In the genomic region with DNA sequence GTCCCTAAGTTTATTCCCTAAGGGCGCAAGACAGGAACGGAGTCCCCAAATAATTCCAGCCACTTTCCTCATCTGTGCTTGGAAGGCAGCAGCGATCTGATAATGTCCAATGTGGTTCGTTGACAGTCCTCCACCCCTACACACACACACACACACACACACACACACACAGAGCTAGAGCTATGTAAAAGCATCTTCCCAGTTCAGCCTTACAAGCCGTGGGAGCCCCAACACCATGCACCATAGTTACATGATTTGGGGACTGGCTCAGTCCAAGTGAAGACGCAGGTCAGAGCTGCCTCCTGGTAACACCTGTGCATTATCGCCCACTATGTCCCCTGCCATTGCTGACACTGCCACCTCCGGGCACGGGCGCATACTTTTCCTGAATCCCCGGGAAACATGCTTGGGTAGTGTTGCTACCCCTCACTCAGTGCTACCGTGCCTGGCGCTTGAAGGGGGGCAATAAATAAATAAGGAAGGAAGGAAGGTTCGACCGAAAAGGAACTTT, we compare ENCODE assay signal across 8 mouse cellular contexts. TPM values are rescaled to one million over a fixed set of nuclear protein-coding genes. Genes with fewer than 3 reads are reported as not detected.
DNase-seq lines count a peak whose midpoint lies in the region; ATAC-seq and TF ChIP-seq lines count a peak whose summit lies in the region.

No protein-coding gene starts in this region.

- peak overlapping the region; percentile 70 for H3K4me2 ChIP-seq in limb, embryonic 12.5 days

- DNase-seq in retina, postnatal 7 days (ENCODE audit: low read depth, low spot score): peak; percentile 11
- DNase-seq in retina, embryonic 14.5 days (ENCODE audit: low spot score): no peak
- no peak for DNase-seq in left cerebral cortex, adult 9 months (ENCODE audit: low spot score in 2 of 2)
- DNase-seq in cerebellum, adult 8-10 months: no peak

- peaks cover 48% of the 10 kb centered on the region for H3K27me3 ChIP-seq in erythroblast, embryonic 14.5 days (ENCODE audit: control insufficient read depth)
- peaks cover 24% of the 10 kb centered on the region for H3K27me3 ChIP-seq in limb, embryonic 12.5 days
- no peaks in the 10 kb centered on the region for H3K27me3 ChIP-seq in small intestine, adult 2 months (ENCODE audit: control insufficient read depth, insufficient read depth, low read length)

- TF ChIP-seq CTCF in small intestine, adult 2 months (IDR thresholded peaks at IDR 0.05; ENCODE audit: extremely low read depth, insufficient read length, insufficient replicate concordance, low read depth, low read length): no peak

- peak overlapping the region; percentile 86 for H3K27ac ChIP-seq in limb, embryonic 12.5 days
- no peak overlapping the region for H3K27ac ChIP-seq in small intestine, adult 2 months (ENCODE audit: insufficient read depth, low read depth, low read length)

- TF ChIP-seq POLR2A in small intestine, adult 2 months (IDR thresholded peaks at IDR 0.05; ENCODE audit: low read depth, low read length): no peak

- H3K4me1 ChIP-seq in erythroblast, embryonic 14.5 days (ENCODE audit: control insufficient read depth): peaks cover 20% of the 10 kb centered on the region
- peaks cover 27% of the 10 kb centered on the region for H3K4me1 ChIP-seq in limb, embryonic 12.5 days (replicated peaks)
- peaks cover 12% of the 10 kb centered on the region for H3K4me1 ChIP-seq in small intestine, adult 2 months (ENCODE audit: control insufficient read depth, insufficient read depth, insufficient read length, low read length)

- peak overlapping the region; percentile 52 for H3K9ac ChIP-seq in limb, embryonic 12.5 days (replicated peaks)

- under 1% methylated on average over 15 of the region's 15 CpGs for WGBS in limb, embryonic 12.5 days
- WGBS in small intestine, adult 2 months: under 1% methylated on average over 15 of the region's 15 CpGs

- no peaks in the 10 kb centered on the region for H3K36me3 ChIP-seq in erythroblast, embryonic 14.5 days (ENCODE audit: control insufficient read depth)
- peaks cover 6% of the 10 kb centered on the region; the same call in 1 of the 2 replicates for H3K36me3 ChIP-seq in limb, embryonic 12.5 days
- H3K36me3 ChIP-seq in small intestine, adult 2 months (ENCODE audit: control insufficient read depth, insufficient read depth, low read length): no peaks in the 10 kb centered on the region; the same call in none of the 2 replicates

- peak overlapping the region; percentile 58 for H3K4me3 ChIP-seq in erythroblast, embryonic 14.5 days (replicated peaks)
- peak overlapping the region; percentile 64 for H3K4me3 ChIP-seq in limb, embryonic 12.5 days (replicated peaks)
- H3K4me3 ChIP-seq in small intestine, adult 2 months (ENCODE audit: low read depth, low read length): peak overlapping the region; percentile 77

- no peaks in the 10 kb centered on the region; the same call in 1 of the 2 replicates for H3K9me3 ChIP-seq in erythroblast, embryonic 14.5 days (ENCODE audit: control insufficient read depth, low read length)
- H3K9me3 ChIP-seq in limb, embryonic 12.5 days: no peaks in the 10 kb centered on the region

- no peak for ATAC-seq in erythroblast, adult 5-6 weeks (replicated peaks; ENCODE audit: low FRiP score, poor library complexity, severe bottlenecking)
- peak; percentile 50 for ATAC-seq in limb, embryonic 12.5 days (ENCODE audit: insufficient number of reproducible peaks, insufficient read depth, low FRiP score, low TSS enrichment, low read depth)

RNA-seq across cellular contexts. Expression of gene Pfkfb3, which starts 51.6 kb away (rescaled TPM):
- polyA plus RNA-seq in erythroblast, embryonic 14.5 days (2012): 0.01 TPM in 2 replicates
- total RNA-seq in erythroblast, adult 5-6 weeks (2015; ENCODE audit: low replicate concordance): 11.5 and 27.3 TPM in 2 replicates
- total RNA-seq in erythroblast, adult 5-6 weeks (2017; ENCODE audit: low replicate concordance): 5.0 and 11.5 TPM in 2 replicates
- polyA plus RNA-seq in limb, embryonic 12.5 days (2016; fragmentation: Nextera tagmentation; extraction: Ambion mirVana): 15.7 and 15.9 TPM in 2 replicates
- 14.2 and 15.5 TPM in 2 replicates for polyA plus RNA-seq in small intestine, adult 2 months (2012; rRNA removed)

Comparison
In these comparisons a context has a peak if more than half of its experiments do, and no peak if none do; other contexts are left out.
1. RNA of gene Pfkfb3, which starts 51.6 kb away (polyA plus RNA-seq): 15.7 to 15.9 TPM in limb, embryonic 12.5 days and 14.2 to 15.5 TPM in small intestine, adult 2 months; 0.01 TPM in erythroblast, embryonic 14.5 days; every median in the first group is over 10 times any median in the second.
2. Peak in every context shown above with its lines, with median percentiles within 50 percentile points of each other: H3K4me3 ChIP-seq.